Mouse (Mus musculus): Measurements from ENCODE around the gene Pank1. TPM values are rescaled to one million over a fixed set of nuclear protein-coding genes. Genes with fewer than 3 reads are reported as not detected.

The Pank1 gene
- total RNA-seq, 2 experiments from 2014 or later: 23.8 to 24.0 TPM

- no peak overlapping the region for H3K4me3 ChIP-seq
- intact Hi-C loops (cut with DNase I): no loop called here
- DNase-seq (ENCODE audit: extremely low spot score in 1 of 2, low spot score in 2 of 2): no peak
- no peak overlapping the region for H3K27ac ChIP-seq
- TF ChIP-seq CTCF (IDR thresholded peaks at IDR 0.05): no peak
Observed at GRCm38 (mm10) chr19:34901266-34901665, 22.0 kb upstream of the Pank1 start.

GRCm38 (mm10) chr19:34898941-34899340 is 19.7 kb upstream of the Pank1 start:
- no peak for TF ChIP-seq CTCF (IDR thresholded peaks at IDR 0.05)
- no peak overlapping the region for H3K27ac ChIP-seq
- H3K4me3 ChIP-seq: no peak overlapping the region
- intact Hi-C loops (cut with DNase I): no loop called here
- no peak for DNase-seq (ENCODE audit: extremely low spot score in 1 of 2, low spot score in 2 of 2)

GRCm38 (mm10) chr19:34897082-34897965 is 18.1 kb upstream of the Pank1 start:
- no peak overlapping the region for H3K4me3 ChIP-seq
- intact Hi-C loops (cut with DNase I): no loop called here
- no peak for TF ChIP-seq CTCF (IDR thresholded peaks at IDR 0.05)
- no peak overlapping the region for H3K27ac ChIP-seq
- DNase-seq (ENCODE audit: extremely low spot score in 1 of 2, low spot score in 2 of 2): no peak

- no peak for DNase-seq (ENCODE audit: extremely low spot score in 1 of 2, low spot score in 2 of 2)
- no peak for TF ChIP-seq CTCF (IDR thresholded peaks at IDR 0.05)
- no peak overlapping the region for H3K4me3 ChIP-seq
- no peak overlapping the region for H3K27ac ChIP-seq
- intact Hi-C loops (cut with DNase I): no loop called here
Observed at GRCm38 (mm10) chr19:34895082-34895481, 15.8 kb upstream of the Pank1 start.

GRCm38 (mm10) chr19:34891590-34891989 is 12.3 kb upstream of the Pank1 start:
- TF ChIP-seq CTCF (IDR thresholded peaks at IDR 0.05): no peak
- DNase-seq (ENCODE audit: extremely low spot score in 1 of 2, low spot score in 2 of 2): no peak
- intact Hi-C loops (cut with DNase I): no loop called here
- Histone ChIP-seq H3K4me3 (no peak overlapping the region), H3K27ac (no peak overlapping the region)

- DNase-seq (ENCODE audit: extremely low spot score in 1 of 2, low spot score in 2 of 2): no peak
- intact Hi-C loops (cut with DNase I): no loop called here
- no peak overlapping the region for H3K27ac ChIP-seq
- H3K4me3 ChIP-seq: no peak overlapping the region
- no peak for TF ChIP-seq CTCF (IDR thresholded peaks at IDR 0.05)
Observed at GRCm38 (mm10) chr19:34890981-34891380, 11.7 kb upstream of the Pank1 start.

GRCm38 (mm10) chr19:34886324-34886723 is 7.1 kb upstream of the Pank1 start:
- H3K4me3 ChIP-seq: no peak overlapping the region
- no peak for TF ChIP-seq CTCF (IDR thresholded peaks at IDR 0.05)
- no peak for DNase-seq (ENCODE audit: extremely low spot score in 1 of 2, low spot score in 2 of 2)
- intact Hi-C loops (cut with DNase I): no loop called here
- H3K27ac ChIP-seq: no peak overlapping the region

- DNase-seq (ENCODE audit: extremely low spot score in 1 of 2, low spot score in 2 of 2): no peak
- Histone ChIP-seq H3K4me3 (no peak overlapping the region), H3K27ac (no peak overlapping the region)
- no peak for TF ChIP-seq CTCF (IDR thresholded peaks at IDR 0.05)
- intact Hi-C loops (cut with DNase I): no loop called here
Observed at GRCm38 (mm10) chr19:34883526-34884224, 4.4 kb upstream of the Pank1 start.

GRCm38 (mm10) chr19:34882443-34882842 is 3.2 kb upstream of the Pank1 start:
- DNase-seq (ENCODE audit: extremely low spot score in 1 of 2, low spot score in 2 of 2): no peak
- H3K27ac ChIP-seq: no peak overlapping the region
- intact Hi-C loops (cut with DNase I): no loop called here
- TF ChIP-seq CTCF (IDR thresholded peaks at IDR 0.05): no peak
- H3K4me3 ChIP-seq: no peak overlapping the region

- H3K27ac ChIP-seq: no peak overlapping the region
- DNase-seq (ENCODE audit: extremely low spot score in 1 of 2, low spot score in 2 of 2): peak in 1 of 2 experiments; percentile 25
- no peak for TF ChIP-seq CTCF (IDR thresholded peaks at IDR 0.05)
- H3K4me3 ChIP-seq: no peak overlapping the region
- intact Hi-C loops (cut with DNase I): no loop called here
Observed at GRCm38 (mm10) chr19:34881160-34881559, 1.9 kb upstream of the Pank1 start.

- H3K27ac ChIP-seq: peak overlapping the region; percentile 93
Observed at GRCm38 (mm10) chr19:34879624-34880023, 369 bp upstream of the Pank1 start.

GRCm38 (mm10) chr19:34877898-34878602 is 1.2 kb downstream of the Pank1 start:
- peak; percentile 81 to 85 for DNase-seq (ENCODE audit: extremely low spot score in 1 of 2, low spot score in 2 of 2)
- Histone ChIP-seq H3K27ac (peak overlapping the region; percentile 93), H3K4me3 (peak overlapping the region; percentile 73)
- peak; percentile 31 for TF ChIP-seq CTCF (IDR thresholded peaks at IDR 0.05)
- intact Hi-C loops (cut with DNase I): loop anchor here (1.0 to 2.0 kb wide), 2 partner anchors 43 to 51 kb away; no protein-coding TSS in a partner anchor

More at GRCm38 (mm10) chr19:34879624-34880023, 369 bp upstream of the Pank1 start:
- DNase-seq (ENCODE audit: extremely low spot score in 1 of 2, low spot score in 2 of 2): no peak
- TF ChIP-seq CTCF (IDR thresholded peaks at IDR 0.05): no peak
- H3K4me3 ChIP-seq: peak overlapping the region; percentile 73
- intact Hi-C loops (cut with DNase I): loop anchor here (2.0 kb wide), 1 partner anchor 53 kb away; no protein-coding TSS in a partner anchor

Data from left cerebral cortex, adult 2 months (tissue).